Mouse (Mus musculus) lung, adult 2 months (tissue): ENCODE measurements around the gene 4930572O03Rik.
"Not testable (repeated sequence)": the region's sequence is repeated elsewhere in the genome, so short reads cannot be mapped to it uniquely, and the experiment has no call there.

Experiments used
- CTCF ChIP-seq: fragments of 200-500 bp; IDR thresholded peaks from 2 replicates; pipeline ENCODE4 v1.5.1; 2011; ENCODE audit warnings: mild to moderate bottlenecking, low read length, control low read depth; ENCODE audit not compliant: insufficient read depth
- POLR2A ChIP-seq: fragments of 200-500 bp; IDR thresholded peaks from 2 replicates; pipeline ENCODE4 v1.6.1; 2011; ENCODE audit warnings: low read depth, mild to moderate bottlenecking, control low read depth, low read length, borderline replicate concordance; ENCODE audit errors: extremely low read depth

DNA sequence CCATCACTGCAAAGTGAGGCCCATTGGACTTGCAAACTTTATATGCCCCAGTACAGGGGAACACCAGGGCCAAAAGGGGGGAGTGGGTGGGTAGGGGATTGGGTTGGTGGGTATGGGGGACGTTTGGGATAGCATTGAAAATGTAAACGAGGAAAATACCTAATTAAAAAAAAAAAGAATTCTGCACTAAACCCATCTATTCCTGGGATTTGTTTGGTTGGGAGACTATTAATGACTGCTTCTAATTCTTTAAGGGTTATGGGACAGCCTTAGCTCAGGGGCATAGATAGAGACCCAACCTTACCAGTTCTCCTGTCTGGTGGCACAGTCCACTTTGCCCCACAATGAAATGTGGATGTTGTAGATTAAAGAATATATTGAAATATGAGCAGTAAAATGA lies 40.9 kb upstream of the 4930572O03Rik start:
- TF ChIP-seq POLR2A, CTCF: not testable (repeated sequence)
